In genomic region chr15:96286935-96287292, GRCm38 (mm10) we compare ENCODE assay signal across 8 mouse cellular contexts. TPM values are rescaled to one million over a fixed set of nuclear protein-coding genes. Genes with fewer than 3 reads are reported as not detected.
DNase-seq lines count a peak whose midpoint lies in the region; ATAC-seq and TF ChIP-seq lines count a peak whose summit lies in the region.

No protein-coding gene starts in this region.

- TF ChIP-seq CTCF in kidney, adult 2 months (conservative IDR thresholded peaks at IDR 0.05; ENCODE audit: insufficient read depth, insufficient read length, low read depth, low read length): no peak
- TF ChIP-seq CTCF in Patski (IDR thresholded peaks at IDR 0.05): no peak
- no peak for TF ChIP-seq CTCF in forebrain, postnatal 0 days (IDR thresholded peaks at IDR 0.05; ENCODE audit: low read depth)

- TF ChIP-seq POLR2A in kidney, adult 2 months (IDR thresholded peaks at IDR 0.05; ENCODE audit: low read depth, low read length): no peak

- in situ Hi-C loops in Patski (cut with MboI; ENCODE audit: low pct_unique_long_range_greater_than_20kb): loop anchor here (10.0 kb wide), 2 partner anchors 442 to 522 kb away; no protein-coding TSS in a partner anchor

- no peak for DNase-seq in kidney, adult 2 months
- no peak for DNase-seq in kidney, adult 18-20 months
- DNase-seq in Patski (ENCODE audit: low read depth, low spot score): no peak
- DNase-seq in forebrain, postnatal 0 days: no peak
- no peak for DNase-seq in midbrain, embryonic 10.5 days (ENCODE audit: low spot score)
- no peak for DNase-seq in layer of hippocampus, adult 9-10 months (ENCODE audit: low spot score)
- no peak for DNase-seq in layer of hippocampus, postnatal 10 days (ENCODE audit: low spot score in 2 of 2)
- no peak for DNase-seq in cerebellum, adult 9-11 months

- ATAC-seq in Patski: peak; percentile 4
- ATAC-seq in forebrain, postnatal 0 days: peak; percentile 47

- H3K9ac ChIP-seq in forebrain, postnatal 0 days: peak overlapping the region; percentile 93

- CTCF ChIA-PET in Patski (lab: Charles Lee): no interaction called here

- peaks cover 7% of the 10 kb centered on the region; the same call in 1 of the 2 replicates for H3K4me1 ChIP-seq in kidney, adult 2 months (ENCODE audit: control insufficient read depth, insufficient read depth, low read length)
- H3K4me1 ChIP-seq in forebrain, postnatal 0 days (ENCODE audit: insufficient read depth): peaks cover 22% of the 10 kb centered on the region; the same call in 1 of the 2 replicates
- peaks cover 45% of the 10 kb centered on the region for H3K4me1 ChIP-seq in midbrain, embryonic 10.5 days

- H3K27ac ChIP-seq in kidney, adult 2 months (ENCODE audit: insufficient read depth, low read depth, low read length): peak overlapping the region; percentile 90
- peak overlapping the region; percentile 100 for H3K27ac ChIP-seq in forebrain, postnatal 0 days (ENCODE audit: low read depth, low read length)
- peak overlapping the region; percentile 100 for H3K27ac ChIP-seq in midbrain, embryonic 10.5 days (replicated peaks)

- no peaks in the 10 kb centered on the region for H3K9me3 ChIP-seq in forebrain, postnatal 0 days (ENCODE audit: low read length)
- H3K9me3 ChIP-seq in midbrain, embryonic 10.5 days (replicated peaks): no peaks in the 10 kb centered on the region

- peak overlapping the region; percentile 100 for H3K4me3 ChIP-seq in kidney, adult 2 months (ENCODE audit: insufficient read depth, low read depth, low read length)
- H3K4me3 ChIP-seq in forebrain, postnatal 0 days (ENCODE audit: low read depth, low read length): peak overlapping the region; percentile 97
- peak overlapping the region; percentile 79 for H3K4me3 ChIP-seq in midbrain, embryonic 10.5 days

- no peaks in the 10 kb centered on the region for H3K27me3 ChIP-seq in kidney, adult 2 months (replicated peaks; ENCODE audit: control insufficient read depth, insufficient read depth, low read length)
- H3K27me3 ChIP-seq in Patski: no peaks in the 10 kb centered on the region
- H3K27me3 ChIP-seq in forebrain, postnatal 0 days (ENCODE audit: insufficient read depth, low read length): no peaks in the 10 kb centered on the region
- H3K27me3 ChIP-seq in midbrain, embryonic 10.5 days (ENCODE audit: low read depth, poor library complexity, severe bottlenecking): no peaks in the 10 kb centered on the region

- POLR2A ChIA-PET in Patski (lab: Charles Lee): no interaction called here

- WGBS in kidney, adult 2 months: 5% methylated on average over 40 of the region's 63 CpGs
- 0% methylated on average over 30 of the region's 63 CpGs for WGBS in forebrain, postnatal 0 days
- 2% methylated on average over 53 of the region's 63 CpGs for WGBS in midbrain, embryonic 10.5 days

- peak overlapping the region; percentile 78 for H3K4me2 ChIP-seq in forebrain, postnatal 0 days (ENCODE audit: low read depth)

- H3K36me3 ChIP-seq in kidney, adult 2 months (ENCODE audit: control insufficient read depth, insufficient read depth, low read length): no peaks in the 10 kb centered on the region
- H3K36me3 ChIP-seq in forebrain, postnatal 0 days (ENCODE audit: insufficient read depth): no peaks in the 10 kb centered on the region
- H3K36me3 ChIP-seq in midbrain, embryonic 10.5 days: peaks cover 23% of the 10 kb centered on the region

RNA-seq across cellular contexts. Expression of gene Arid2, which starts 0.4 kb away (rescaled TPM):
- polyA plus RNA-seq in kidney, adult 2 months (2012; rRNA removed): 11.5 and 11.8 TPM in 2 replicates
- 31.6 TPM for polyA plus RNA-seq in Patski (2021)
- 32.2 and 49.9 TPM in 2 replicates for total RNA-seq in forebrain, postnatal 0 days (2014; rRNA removed)
- polyA plus RNA-seq in forebrain, postnatal 0 days (2015; fragmentation: Nextera tagmentation; extraction: Ambion mirVana): 7.8 and 10.7 TPM in 2 replicates
- polyA plus RNA-seq in midbrain, embryonic 10.5 days (2016; fragmentation: Nextera tagmentation; extraction: Ambion mirVana): 26.2 and 27.6 TPM in 2 replicates
- total RNA-seq in layer of hippocampus, postnatal 10 days (2021): 10 to 100 TPM; 43.7 to 46.0 TPM
